Mouse (Mus musculus): ENCODE measurements at regions not wholly inside any gene's neighbourhood (a gene's known extent, or its start where the extent isn't known, plus 50 kb on each side); places are given as distances from the start of the nearest gene placed in this dataset.

GRCm38 (mm10) chr3:52466571-52466970, 198.4 kb downstream of the Foxo1 start:
- Histone ChIP-seq H3K36me3 (replicated peaks; ENCODE audit: insufficient read depth, low read length) (no peaks in the 10 kb centered on the region), H3K9me3 (ENCODE audit: low read length) (peaks cover 8% of the 10 kb centered on the region), H3K4me2 (ENCODE audit: low read depth, low read length) (no peak overlapping the region), H3K4me1 (ENCODE audit: insufficient read depth) (peaks cover 8% of the 10 kb centered on the region; the same call in 1 of the 2 replicates), H3K9ac (replicated peaks) (no peak overlapping the region), H3K27me3 (ENCODE audit: insufficient read depth, low read length) (no peaks in the 10 kb centered on the region), H3K27ac (ENCODE audit: low read depth) (no peak overlapping the region), H3K4me3 (ENCODE audit: low read depth, low read length) (no peak overlapping the region)
- TF ChIP-seq CTCF (IDR thresholded peaks at IDR 0.05; ENCODE audit: low read depth) (no peak), EP300 (IDR thresholded peaks at IDR 0.05; ENCODE audit: low read depth) (no peak)
- WGBS (ENCODE audit: insufficient replicate concordance) = 73% methylated on average over 3 of the region's 3 CpGs
- ATAC-seq (no peak), DNase-seq (no peak)

- Histone ChIP-seq H3K27ac (ENCODE audit: low read depth) (no peak overlapping the region), H3K4me2 (ENCODE audit: low read depth, low read length) (no peak overlapping the region), H3K36me3 (replicated peaks; ENCODE audit: insufficient read depth, low read length) (no peaks in the 10 kb centered on the region), H3K4me3 (ENCODE audit: low read depth, low read length) (no peak overlapping the region), H3K9ac (replicated peaks) (no peak overlapping the region), H3K27me3 (ENCODE audit: insufficient read depth, low read length) (no peaks in the 10 kb centered on the region), H3K9me3 (ENCODE audit: low read length) (no peaks in the 10 kb centered on the region), H3K4me1 (ENCODE audit: insufficient read depth) (peaks cover 8% of the 10 kb centered on the region; the same call in 1 of the 2 replicates)
- WGBS (ENCODE audit: insufficient replicate concordance) = 56% methylated on average over 7 of the region's 7 CpGs
- peak; percentile 71 for ATAC-seq
- no peak for DNase-seq
- no peak for TF ChIP-seq EP300 (IDR thresholded peaks at IDR 0.05; ENCODE audit: low read depth)
- TF ChIP-seq CTCF (IDR thresholded peaks at IDR 0.05; ENCODE audit: low read depth) = no peak
Observed at GRCm38 (mm10) chr3:52463911-52464310, 195.8 kb downstream of the Foxo1 start.

- H3K9me3 ChIP-seq (ENCODE audit: low read length) = no peaks in the 10 kb centered on the region; the same call in 1 of the 2 replicates
- no peak overlapping the region for H3K27ac ChIP-seq (ENCODE audit: low read depth)
- H3K4me1 ChIP-seq (ENCODE audit: insufficient read depth) = peaks cover 12% of the 10 kb centered on the region; the same call in 1 of the 2 replicates
- no peak overlapping the region for H3K9ac ChIP-seq (replicated peaks)
- WGBS (ENCODE audit: insufficient replicate concordance) = 81% methylated on average over 5 of the region's 5 CpGs
- H3K36me3 ChIP-seq (replicated peaks; ENCODE audit: insufficient read depth, low read length) = no peaks in the 10 kb centered on the region
- no peak for DNase-seq
- no peaks in the 10 kb centered on the region for H3K27me3 ChIP-seq (ENCODE audit: insufficient read depth, low read length)
- ATAC-seq = no peak
- no peak overlapping the region for H3K4me3 ChIP-seq (ENCODE audit: low read depth, low read length)
- TF ChIP-seq CTCF (IDR thresholded peaks at IDR 0.05; ENCODE audit: low read depth) (no peak), EP300 (IDR thresholded peaks at IDR 0.05; ENCODE audit: low read depth) (no peak)
- H3K4me2 ChIP-seq (ENCODE audit: low read depth, low read length) = no peak overlapping the region
Observed at GRCm38 (mm10) chr3:52454955-52455354, 186.8 kb downstream of the Foxo1 start.

GRCm38 (mm10) chr3:52453041-52453440, 184.9 kb downstream of the Foxo1 start:
- DNase-seq (no peak), ATAC-seq (no peak)
- Histone ChIP-seq H3K9ac (replicated peaks) (no peak overlapping the region), H3K4me2 (ENCODE audit: low read depth, low read length) (no peak overlapping the region), H3K4me3 (ENCODE audit: low read depth, low read length) (no peak overlapping the region), H3K27ac (ENCODE audit: low read depth) (no peak overlapping the region), H3K27me3 (ENCODE audit: insufficient read depth, low read length) (no peaks in the 10 kb centered on the region), H3K36me3 (replicated peaks; ENCODE audit: insufficient read depth, low read length) (no peaks in the 10 kb centered on the region), H3K4me1 (ENCODE audit: insufficient read depth) (peaks cover 7% of the 10 kb centered on the region; the same call in 1 of the 2 replicates), H3K9me3 (ENCODE audit: low read length) (no peaks in the 10 kb centered on the region; the same call in 1 of the 2 replicates)
- 43% methylated on average over 3 of the region's 3 CpGs for WGBS (ENCODE audit: insufficient replicate concordance)
- no peak for TF ChIP-seq EP300 (IDR thresholded peaks at IDR 0.05; ENCODE audit: low read depth)
- no peak for TF ChIP-seq CTCF (IDR thresholded peaks at IDR 0.05; ENCODE audit: low read depth)

GRCm38 (mm10) chr3:52452345-52452744, 184.2 kb downstream of the Foxo1 start:
- no peaks in the 10 kb centered on the region; the same call in 1 of the 2 replicates for H3K9me3 ChIP-seq (ENCODE audit: low read length)
- no peaks in the 10 kb centered on the region for H3K27me3 ChIP-seq (ENCODE audit: insufficient read depth, low read length)
- 50% methylated on average over 5 of the region's 5 CpGs for WGBS (ENCODE audit: insufficient replicate concordance)
- no peak overlapping the region for H3K4me3 ChIP-seq (ENCODE audit: low read depth, low read length)
- DNase-seq (peak; percentile 69), ATAC-seq (peak; percentile 91)
- H3K4me2 ChIP-seq (ENCODE audit: low read depth, low read length) = no peak overlapping the region
- H3K36me3 ChIP-seq (replicated peaks; ENCODE audit: insufficient read depth, low read length) = no peaks in the 10 kb centered on the region
- no peak for TF ChIP-seq EP300 (IDR thresholded peaks at IDR 0.05; ENCODE audit: low read depth)
- no peak for TF ChIP-seq CTCF (IDR thresholded peaks at IDR 0.05; ENCODE audit: low read depth)
- peaks cover 6% of the 10 kb centered on the region; the same call in 1 of the 2 replicates for H3K4me1 ChIP-seq (ENCODE audit: insufficient read depth)
- no peak overlapping the region for H3K27ac ChIP-seq (ENCODE audit: low read depth)
- H3K9ac ChIP-seq (replicated peaks) = no peak overlapping the region

- Histone ChIP-seq H3K27me3 (ENCODE audit: insufficient read depth, low read length) (no peaks in the 10 kb centered on the region), H3K27ac (ENCODE audit: low read depth) (no peak overlapping the region), H3K36me3 (replicated peaks; ENCODE audit: insufficient read depth, low read length) (no peaks in the 10 kb centered on the region), H3K9ac (replicated peaks) (no peak overlapping the region), H3K4me3 (ENCODE audit: low read depth, low read length) (no peak overlapping the region), H3K4me1 (ENCODE audit: insufficient read depth) (no peaks in the 10 kb centered on the region; the same call in 1 of the 2 replicates), H3K9me3 (ENCODE audit: low read length) (no peaks in the 10 kb centered on the region; the same call in 1 of the 2 replicates), H3K4me2 (ENCODE audit: low read depth, low read length) (no peak overlapping the region)
- 45% methylated on average over 1 of the region's 1 CpGs for WGBS (ENCODE audit: insufficient replicate concordance)
- TF ChIP-seq EP300 (IDR thresholded peaks at IDR 0.05; ENCODE audit: low read depth) (no peak), CTCF (IDR thresholded peaks at IDR 0.05; ENCODE audit: low read depth) (no peak)
- DNase-seq = no peak
- ATAC-seq = no peak
Observed at GRCm38 (mm10) chr3:52446991-52447390, 178.9 kb downstream of the Foxo1 start.

All from liver, postnatal 0 days (tissue).